Mouse (Mus musculus) macrophage (primary cell): ENCODE results near the gene Ndufs5. TPM values are rescaled to one million over a fixed set of nuclear protein-coding genes. Genes with fewer than 3 reads are reported as not detected.
A peak's percentile ranks its signal among the peaks of the same experiment; 100 is the strongest.

Experiments
- H3K27ac ChIP-seq: fragments of 350-480 bp; formaldehyde crosslinking; 2 replicates; pipeline ENCODE4 v1.9.0; 2021
- H3K36me3 ChIP-seq: fragments of 350-480 bp; formaldehyde crosslinking; 2 replicates; pipeline ENCODE4 v1.9.0; 2021; ENCODE audit errors: inconsistent target
- H3K4me3 ChIP-seq: fragments of 350-480 bp; formaldehyde crosslinking; 2 replicates; pipeline ENCODE4 v1.9.0; 2021; ENCODE audit errors: inconsistent target
- H3K79me2 ChIP-seq: fragments of 350-480 bp; formaldehyde crosslinking; 2 replicates; pipeline ENCODE4 v1.9.0; 2021; ENCODE audit errors: inconsistent target
- WGBS: methylation state at CpG from one replicate; pipeline ENCODE4 v1.1.7; 2026; ENCODE audit warnings: inconsistent platforms; ENCODE audit not compliant: missing documents; 5-methylcytosine and 5-hydroxymethylcytosine counted together
- polyA plus RNA-seq: library from polyadenylated mRNA; stranded (reverse); fragments of 250-400 nt; gene quantifications from 3 replicates; pipeline ENCODE4 v1.2.4, GENCODE M21; 2018; ENCODE audit warnings: inconsistent platforms
- total RNA-seq, 78 experiments: library from RNA; depleted of rRNA; stranded (reverse); fragments of 250-400 nt; gene quantifications; 1 replicate in 9 of 78; 2 replicates in 24 of 78; 3 replicates in 43 of 78; 4 replicates in 2 of 78; pipeline ENCODE4 v1.2.4; 2018; ENCODE audit warnings: inconsistent platforms in 56 of 78

Ndufs5 gene
- 10 to 100 TPM in 12 of 26 experiments, 1 to 10 TPM in 14; 3.3 to 32.2 (median 9.8) TPM for total RNA-seq (2018; cell fraction: chromatin; rRNA removed)
- total RNA-seq (2018; cell fraction: cytosol; rRNA removed) = 100 to 1,000 TPM; 127 to 211 (median 167) TPM
- total RNA-seq (2018; cell fraction: nucleus; rRNA removed) = 10 to 100 TPM in 25 of 26 experiments, 1 to 10 TPM in 1; 9.7 to 53.0 (median 27.3) TPM
- 153 to 200 TPM (median 177 TPM) in 3 replicates for polyA plus RNA-seq

DNA sequence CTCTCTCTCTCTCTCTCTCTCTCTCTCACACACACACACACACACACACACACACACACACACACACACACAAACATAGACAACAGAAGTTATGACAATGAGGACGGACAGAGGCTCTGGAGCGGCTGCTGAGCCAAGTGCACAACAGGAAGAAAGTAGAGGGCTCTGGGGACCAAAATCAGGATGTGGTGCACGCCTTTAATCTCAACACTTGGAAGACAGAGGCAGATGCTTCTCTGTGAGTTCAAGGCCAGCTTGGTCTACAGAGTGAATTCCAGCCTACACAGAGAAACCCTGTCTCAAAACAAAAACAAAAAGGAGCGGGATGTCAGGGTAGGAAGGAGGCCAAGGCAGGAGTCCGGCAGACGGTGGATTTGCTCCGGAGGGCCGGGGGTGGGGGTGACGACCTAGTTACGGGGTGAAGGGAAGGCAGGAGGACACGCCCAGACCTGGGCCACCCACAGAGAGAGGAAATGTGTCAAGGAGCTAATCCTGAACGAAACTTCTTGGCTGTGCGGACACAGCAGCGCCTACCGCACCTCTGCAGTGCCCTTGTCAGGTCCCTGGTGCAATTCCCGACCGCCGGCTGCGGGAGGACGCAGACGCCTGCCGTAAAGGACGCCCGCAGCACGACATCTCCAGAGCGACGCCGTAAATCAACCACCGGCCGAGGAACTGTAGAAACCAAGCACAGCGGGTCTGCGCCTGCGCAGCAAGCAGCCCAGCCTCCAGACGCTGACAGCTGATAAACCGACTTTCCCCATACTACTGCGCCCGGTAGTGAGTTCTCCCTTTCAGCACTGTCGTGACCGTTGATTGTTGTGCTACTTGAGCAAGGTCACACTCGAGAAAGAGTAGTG, at the start of gene Ndufs5:
Gene Ndufs5, minus strand, starts transcription at position 629 of the 860 bp plus-strand sequence.
- Histone ChIP-seq H3K79me2 (peaks cover 19% of the 10 kb centered on the region; the same call in 1 of the 2 replicates), H3K36me3 (0 out of 2 replicates have a peak, but pooled peaks cover 9% of the 10 kb centered on the region), H3K27ac (peak within 1 kb of the TSS; percentile 64), H3K4me3 (peak within 1 kb of the TSS; percentile 98)
- WGBS = 2% methylated on average over 31 of the region's 40 CpGs

GRCm38 (mm10) chr4:123765071-123765470, 47.1 kb upstream of the Ndufs5 start:
- H3K27ac ChIP-seq = no peak overlapping the region
- no peaks in the 10 kb centered on the region for H3K36me3 ChIP-seq
- 83% methylated on average over 6 of the region's 6 CpGs for WGBS
- H3K79me2 ChIP-seq = no peaks in the 10 kb centered on the region
- no peak overlapping the region for H3K4me3 ChIP-seq

DNA sequence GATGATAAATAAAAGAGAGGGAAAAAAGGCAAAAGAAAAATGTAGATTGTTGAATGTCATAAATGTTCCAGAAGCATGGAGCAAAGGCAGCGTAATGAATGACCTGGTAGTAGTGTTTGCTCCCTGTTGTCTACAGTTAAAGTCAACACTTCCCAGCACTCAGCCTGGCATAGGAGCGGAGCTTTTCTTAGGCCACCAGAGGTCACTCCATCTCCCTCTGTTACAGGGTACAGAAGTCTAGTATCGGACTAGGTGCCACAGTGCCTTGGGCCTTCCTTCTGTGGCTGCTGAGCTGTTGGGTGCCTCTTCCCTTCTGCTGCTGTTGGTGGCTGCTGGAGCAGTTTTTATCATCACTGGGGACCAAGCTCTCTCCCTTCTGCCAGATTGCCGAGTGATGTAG, 40.3 kb upstream of the Ndufs5 start:
- no peaks in the 10 kb centered on the region for H3K79me2 ChIP-seq
- no peak overlapping the region for H3K27ac ChIP-seq
- WGBS = 61% methylated on average over 3 of the region's 4 CpGs
- H3K4me3 ChIP-seq = no peak overlapping the region
- no peaks in the 10 kb centered on the region for H3K36me3 ChIP-seq

- peaks cover 40% of the 10 kb centered on the region for H3K79me2 ChIP-seq
- no peaks in the 10 kb centered on the region for H3K36me3 ChIP-seq
- H3K27ac ChIP-seq = peak overlapping the region; percentile 65
- WGBS = 2% methylated on average over 8 of the region's 8 CpGs
- peak overlapping the region; percentile 41 for H3K4me3 ChIP-seq
These were observed 32.8 kb upstream of the Ndufs5 start for GRCm38 (mm10) chr4:123750707-123751312.

GRCm38 (mm10) chr4:123750152-123750651, 32.2 kb upstream of the Ndufs5 start, which contains the start of gene Akirin1:
Gene Akirin1 (minus strand): TSS chr4:123750345.
- under 1% methylated on average over 40 of the region's 46 CpGs for WGBS
- no peaks in the 10 kb centered on the region for H3K36me3 ChIP-seq

GRCm38 (mm10) chr4:123749484-123750130, 31.6 kb upstream of the Ndufs5 start:
- peak overlapping the region; percentile 98 for H3K4me3 ChIP-seq
- H3K27ac ChIP-seq = peak overlapping the region; percentile 84
- peaks cover 52% of the 10 kb centered on the region for H3K79me2 ChIP-seq
- no peaks in the 10 kb centered on the region for H3K36me3 ChIP-seq
- under 1% methylated on average over 49 of the region's 55 CpGs for WGBS

More at GRCm38 (mm10) chr4:123750152-123750651, 32.2 kb upstream of the Ndufs5 start, which contains the start of gene Akirin1:
- H3K27ac ChIP-seq = peak within 1 kb of the TSS; percentile 84
- peak within 1 kb of the TSS; percentile 98 for H3K4me3 ChIP-seq
- H3K79me2 ChIP-seq = peaks cover 46% of the 10 kb centered on the region

DNA sequence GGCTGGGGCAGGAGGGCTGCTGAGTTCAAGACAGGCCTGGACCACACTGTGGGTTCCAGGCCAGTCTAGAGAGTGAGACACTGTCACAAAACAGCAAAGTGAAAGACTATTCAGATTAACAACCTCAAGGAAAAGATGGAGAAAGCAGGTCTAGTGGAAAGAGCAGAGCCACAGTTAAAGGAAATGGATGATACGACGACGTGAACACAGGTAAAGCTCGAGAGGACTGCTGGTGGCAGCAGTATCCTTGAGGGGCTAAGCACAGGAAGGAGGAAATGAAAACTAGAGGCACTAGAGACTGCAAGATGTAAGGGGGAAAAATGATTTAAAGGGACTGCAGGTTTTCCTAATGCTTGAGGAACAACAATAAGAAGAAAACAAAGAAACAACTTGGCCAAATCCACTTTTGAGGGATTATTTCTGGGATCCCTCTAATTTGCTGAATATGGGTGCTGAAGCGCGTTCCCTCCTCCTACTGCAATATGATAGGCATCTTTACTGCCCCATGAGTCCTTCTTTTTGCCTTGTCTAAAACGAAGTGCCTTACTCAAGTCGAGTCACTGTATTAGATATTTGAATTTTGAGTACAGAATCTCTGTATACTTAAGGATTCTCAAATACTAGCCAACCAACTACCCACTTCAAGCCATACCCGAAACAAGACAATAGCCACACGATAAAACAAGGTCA, 30.9 kb upstream of the Ndufs5 start:
- peak overlapping the region; percentile 98 for H3K4me3 ChIP-seq

DNA sequence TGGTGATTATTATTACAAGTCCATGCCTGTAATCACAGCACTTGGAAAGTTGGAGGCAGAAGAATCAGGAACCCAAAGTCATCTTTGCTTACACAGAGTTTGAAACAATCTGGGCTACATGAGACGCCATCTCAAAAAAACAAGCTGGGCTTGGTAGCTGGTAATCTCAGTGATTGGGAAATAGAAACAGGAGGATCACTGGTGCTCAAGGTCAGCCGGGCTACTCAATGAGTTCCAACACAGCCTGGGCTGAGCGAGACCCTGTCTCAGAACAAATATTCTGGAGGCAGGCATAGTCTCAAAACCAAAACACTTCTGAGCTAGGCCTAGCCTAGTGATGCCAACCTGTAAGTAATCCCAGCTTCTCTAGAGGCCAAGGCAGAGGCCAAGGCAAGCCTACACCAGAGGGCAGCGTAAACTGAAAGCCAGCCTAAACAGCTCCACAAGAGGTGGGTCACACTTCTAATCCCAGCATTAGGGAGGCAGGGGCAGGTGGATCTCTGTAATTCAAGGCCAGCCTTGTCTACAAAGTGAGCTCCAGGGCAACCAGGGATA, 27.3 kb upstream of the Ndufs5 start:
- H3K79me2 ChIP-seq = peaks cover 95% of the 10 kb centered on the region
- WGBS = 98% methylated on average over 4 of the region's 4 CpGs
- H3K36me3 ChIP-seq = peaks cover 13% of the 10 kb centered on the region
- H3K4me3 ChIP-seq = no peak overlapping the region
- no peak overlapping the region for H3K27ac ChIP-seq

More for the DNA sequence above, 30.9 kb upstream of the Ndufs5 start:
- WGBS = 4% methylated on average over 10 of the region's 10 CpGs
- Histone ChIP-seq H3K27ac (peak overlapping the region; percentile 84), H3K79me2 (peaks cover 59% of the 10 kb centered on the region), H3K36me3 (no peaks in the 10 kb centered on the region)

DNA sequence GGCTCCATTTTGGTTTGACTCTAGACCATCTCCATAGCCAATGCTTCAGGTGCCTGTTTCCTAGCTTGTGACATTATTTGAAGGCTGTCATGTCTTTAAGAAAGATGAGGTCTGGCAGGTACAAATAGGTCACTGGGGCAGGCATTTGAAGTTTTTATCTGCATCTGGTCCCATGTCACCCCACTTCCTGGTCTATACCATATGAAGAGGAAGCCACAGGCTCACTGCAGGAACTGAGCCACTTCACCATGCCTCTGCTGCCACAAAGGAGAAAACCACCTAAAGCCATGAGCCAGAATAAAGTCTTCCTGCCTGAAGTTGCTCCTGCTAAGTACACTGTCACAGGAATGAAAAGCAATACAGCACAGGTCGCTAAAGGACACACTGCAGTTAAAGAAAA, 24.9 kb upstream of the Ndufs5 start:
- WGBS = 55% methylated on average over 1 of the region's 1 CpGs
- Histone ChIP-seq H3K4me3 (no peak overlapping the region), H3K27ac (peak overlapping the region; percentile 77), H3K36me3 (peaks cover 37% of the 10 kb centered on the region), H3K79me2 (peaks cover 98% of the 10 kb centered on the region)

- no peak overlapping the region for H3K4me3 ChIP-seq
- H3K79me2 ChIP-seq = peaks cover 57% of the 10 kb centered on the region
- peaks cover 64% of the 10 kb centered on the region for H3K36me3 ChIP-seq
- no peak overlapping the region for H3K27ac ChIP-seq
- WGBS = 96% methylated on average over 4 of the region's 4 CpGs
These were observed 20.7 kb upstream of the Ndufs5 start for GRCm38 (mm10) chr4:123738708-123739107.

DNA sequence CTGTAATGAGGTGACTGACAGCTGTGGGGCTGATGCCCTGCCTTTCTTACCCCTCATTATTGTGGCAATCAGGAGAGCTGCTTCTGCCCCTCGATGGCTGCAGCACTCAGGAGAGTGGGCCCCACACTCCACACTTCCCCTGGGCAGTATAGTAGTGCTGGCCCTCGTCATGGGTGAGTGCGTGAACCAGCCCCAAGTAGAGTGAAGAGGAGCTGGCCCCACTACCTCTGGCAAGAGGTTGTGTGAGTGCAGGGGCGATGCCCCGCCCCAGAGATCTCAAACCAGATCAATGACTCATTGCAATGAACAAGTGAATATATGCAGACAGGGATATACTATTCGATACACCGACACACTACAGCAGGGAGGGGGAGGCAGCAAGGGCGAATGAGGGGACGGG, 15.5 kb upstream of the Ndufs5 start:
- 94% methylated on average over 9 of the region's 9 CpGs for WGBS
- peaks cover 5% of the 10 kb centered on the region; the same call in 1 of the 2 replicates for H3K79me2 ChIP-seq
- H3K27ac ChIP-seq = no peak overlapping the region
- no peak overlapping the region for H3K4me3 ChIP-seq
- H3K36me3 ChIP-seq = peaks cover 48% of the 10 kb centered on the region

- Histone ChIP-seq H3K4me3 (no peak overlapping the region), H3K79me2 (no peaks in the 10 kb centered on the region; the same call in 1 of the 2 replicates), H3K36me3 (peaks cover 41% of the 10 kb centered on the region), H3K27ac (no peak overlapping the region)
- 92% methylated on average over 2 of the region's 2 CpGs for WGBS
These were observed 14.9 kb upstream of the Ndufs5 start for GRCm38 (mm10) chr4:123732921-123733320.

DNA sequence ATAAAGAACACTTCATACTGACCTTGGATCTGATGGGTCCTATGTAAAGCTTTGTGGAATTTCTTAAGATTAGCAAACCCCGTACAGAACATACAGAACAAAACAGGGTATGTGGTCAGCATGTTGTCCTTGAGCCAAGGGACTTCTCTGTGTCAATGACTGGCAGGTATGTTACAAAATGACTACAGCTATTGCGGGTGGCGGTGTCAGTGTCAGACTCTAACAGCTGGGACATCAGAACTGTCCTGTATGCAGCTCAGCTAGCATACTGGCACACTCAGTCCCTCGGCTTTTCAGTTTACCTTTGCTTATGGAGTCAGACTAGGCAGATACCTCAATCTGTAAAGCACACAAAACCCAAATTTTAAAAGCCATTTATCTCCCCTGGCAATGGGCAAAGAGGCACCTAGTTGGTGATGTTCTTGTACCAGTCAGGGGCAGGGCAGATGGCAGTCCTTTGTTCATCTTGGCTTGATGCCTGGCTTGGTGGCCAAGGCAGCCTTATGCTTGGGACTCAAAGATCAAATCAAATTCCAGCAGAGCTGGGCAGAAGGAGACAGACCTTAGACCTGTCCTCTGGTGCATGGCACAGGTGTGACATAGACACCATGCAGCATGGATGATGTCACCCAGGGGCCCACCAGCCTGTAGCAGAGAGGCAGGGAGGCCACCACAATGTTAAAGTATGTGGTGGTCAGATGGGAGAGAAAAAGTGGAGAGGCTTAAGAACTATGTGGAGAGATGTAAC, 14.3 kb upstream of the Ndufs5 start:
- peaks cover 36% of the 10 kb centered on the region for H3K36me3 ChIP-seq
- no peak overlapping the region for H3K4me3 ChIP-seq
- WGBS = 98% methylated on average over 4 of the region's 4 CpGs
- H3K27ac ChIP-seq = no peak overlapping the region
- no peaks in the 10 kb centered on the region for H3K79me2 ChIP-seq
